Mouse (Mus musculus): ENCODE data around the gene Adamts18. TPM values are rescaled to one million over a fixed set of nuclear protein-coding genes. Genes with fewer than 3 reads are reported as not detected.

Gene Adamts18
- total and polyA plus RNA-seq, 2 experiments from 2014 or later: 4.0 to 6.2 TPM

DNA sequence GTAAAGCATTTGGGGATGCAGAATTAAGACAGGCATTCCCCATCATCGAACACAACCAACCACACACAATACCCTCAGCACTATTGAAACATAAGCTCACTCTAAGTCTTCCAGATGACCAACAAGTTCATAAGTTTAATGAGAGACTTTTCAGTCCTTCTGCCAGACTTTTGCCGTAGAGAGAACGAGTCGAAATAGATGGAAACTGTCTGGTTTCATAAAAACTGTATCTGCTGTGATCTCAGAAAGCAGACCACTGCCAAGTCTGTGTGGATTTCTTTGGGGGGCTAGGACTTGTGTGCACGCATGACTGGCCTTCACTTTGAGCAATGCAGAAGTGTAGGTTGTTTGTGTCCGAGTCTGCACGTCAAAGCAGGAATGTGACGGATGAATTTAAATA lies 123.2 kb downstream of the Adamts18 start:
- H3K9me3 ChIP-seq (ENCODE audit: low read length): no peaks in the 10 kb centered on the region
- no peak overlapping the region for H3K27ac ChIP-seq
- H3K4me3 ChIP-seq (ENCODE audit: low read length): no peak overlapping the region
- no peaks in the 10 kb centered on the region; the same call in 1 of the 2 replicates for H3K4me1 ChIP-seq (ENCODE audit: insufficient read depth, low read length)
- WGBS: 62% methylated on average over 8 of the region's 8 CpGs
- no peaks in the 10 kb centered on the region for H3K36me3 ChIP-seq (ENCODE audit: insufficient read depth, low read length)
- H3K27me3 ChIP-seq (ENCODE audit: insufficient read depth, low read length): no peaks in the 10 kb centered on the region
- DNase-seq (ENCODE audit: low spot score) (no peak), ATAC-seq (no peak)
- H3K9ac ChIP-seq (replicated peaks; ENCODE audit: low read length): no peak overlapping the region
- TF ChIP-seq CTCF (IDR thresholded peaks at IDR 0.05; ENCODE audit: low read depth): no peak
- no peak overlapping the region for H3K4me2 ChIP-seq (ENCODE audit: low read depth, low read length)

DNA sequence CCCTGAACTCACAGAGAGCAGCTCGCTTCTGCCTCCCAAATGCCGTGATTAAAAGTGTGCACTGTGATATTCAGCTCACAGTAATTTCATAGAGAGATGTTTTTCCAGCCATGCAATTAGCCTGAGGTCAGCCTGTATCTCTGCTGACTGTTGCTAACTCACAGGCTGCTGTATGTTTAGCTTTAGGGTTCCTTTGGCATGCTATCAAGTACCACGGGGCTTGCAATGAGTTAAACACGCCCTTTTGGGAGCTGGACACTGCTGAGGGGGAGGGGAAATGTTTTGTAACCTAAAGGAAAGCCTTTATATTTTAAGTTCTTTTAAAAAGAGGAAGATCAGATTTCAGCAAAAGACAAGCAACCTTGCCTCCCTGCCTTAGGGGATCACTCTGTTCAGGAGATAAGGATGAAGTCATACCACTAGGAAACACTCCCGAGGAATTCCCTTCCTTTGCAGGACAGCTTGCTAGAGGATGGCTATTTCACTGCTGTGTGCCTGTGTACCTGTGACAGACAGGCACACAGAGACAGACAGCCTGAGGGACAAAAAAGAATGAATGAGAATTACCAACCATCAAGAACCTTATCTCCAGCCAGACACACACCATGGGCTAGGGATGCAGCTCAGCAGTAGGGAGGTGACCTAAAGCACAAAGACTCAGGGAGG lies 124.5 kb downstream of the Adamts18 start:
- H3K9me3 ChIP-seq (ENCODE audit: low read length): no peaks in the 10 kb centered on the region
- no peak for DNase-seq (ENCODE audit: low spot score)

DNA sequence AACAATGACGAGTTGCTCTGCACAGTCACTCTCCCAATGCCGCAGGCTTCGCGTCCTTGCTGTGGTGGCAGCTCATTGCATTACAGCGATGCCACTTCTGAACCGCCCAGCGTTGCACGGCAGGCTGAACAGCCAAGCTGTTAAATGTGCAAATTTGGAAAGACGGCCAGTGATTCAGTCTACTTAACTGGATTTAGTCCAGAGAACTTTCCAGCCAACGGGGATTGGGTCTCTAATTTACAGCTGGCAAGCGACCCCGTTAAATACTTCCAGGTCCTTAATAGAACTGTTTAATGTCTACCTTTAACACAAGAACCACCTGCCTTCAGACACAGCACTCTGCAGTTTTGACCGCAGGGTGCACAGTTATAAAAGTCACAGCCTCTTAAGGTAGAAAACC lies 127.1 kb downstream of the Adamts18 start:
- Histone ChIP-seq H3K27ac (no peak overlapping the region), H3K4me3 (ENCODE audit: low read length) (no peak overlapping the region), H3K4me1 (ENCODE audit: insufficient read depth, low read length) (no peaks in the 10 kb centered on the region; the same call in 1 of the 2 replicates), H3K9me3 (ENCODE audit: low read length) (no peaks in the 10 kb centered on the region), H3K4me2 (ENCODE audit: low read depth, low read length) (no peak overlapping the region), H3K9ac (replicated peaks; ENCODE audit: low read length) (no peak overlapping the region), H3K36me3 (ENCODE audit: insufficient read depth, low read length) (no peaks in the 10 kb centered on the region), H3K27me3 (ENCODE audit: insufficient read depth, low read length) (no peaks in the 10 kb centered on the region)
- TF ChIP-seq CTCF (IDR thresholded peaks at IDR 0.05; ENCODE audit: low read depth): no peak
- DNase-seq (ENCODE audit: low spot score) (peak; percentile 31), ATAC-seq (no peak)
- 58% methylated on average over 13 of the region's 13 CpGs for WGBS

More for the DNA sequence above, 124.5 kb downstream of the Adamts18 start:
- H3K27ac ChIP-seq: no peak overlapping the region
- no peaks in the 10 kb centered on the region for H3K36me3 ChIP-seq (ENCODE audit: insufficient read depth, low read length)
- no peak for TF ChIP-seq CTCF (IDR thresholded peaks at IDR 0.05; ENCODE audit: low read depth)
- no peak overlapping the region for H3K9ac ChIP-seq (replicated peaks; ENCODE audit: low read length)
- no peaks in the 10 kb centered on the region for H3K27me3 ChIP-seq (ENCODE audit: insufficient read depth, low read length)
- no peaks in the 10 kb centered on the region; the same call in 1 of the 2 replicates for H3K4me1 ChIP-seq (ENCODE audit: insufficient read depth, low read length)
- H3K4me2 ChIP-seq (ENCODE audit: low read depth, low read length): no peak overlapping the region
- H3K4me3 ChIP-seq (ENCODE audit: low read length): no peak overlapping the region
- no peak for ATAC-seq
- WGBS: 56% methylated on average over 5 of the region's 5 CpGs

DNA sequence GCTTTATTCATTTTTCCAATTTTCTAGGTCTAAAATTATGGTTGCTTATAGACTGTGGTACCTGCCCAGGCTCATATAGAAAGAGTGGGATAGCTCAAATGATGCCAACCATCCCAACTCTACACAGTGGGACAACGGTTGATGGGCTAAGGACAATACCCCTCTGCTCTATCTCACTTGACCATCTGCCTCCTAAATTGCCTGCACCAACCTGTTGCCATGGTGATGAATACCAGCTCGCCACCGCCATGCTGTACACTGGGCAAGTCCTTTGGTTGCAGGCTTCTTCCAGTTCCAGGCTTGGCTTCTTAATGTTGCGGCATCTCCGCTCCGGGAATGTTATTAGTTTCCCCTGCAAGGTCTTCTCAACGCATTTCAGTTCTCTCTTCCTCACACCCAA lies 143.6 kb downstream of the Adamts18 start:
- Histone ChIP-seq H3K4me3 (ENCODE audit: low read length) (no peak overlapping the region), H3K9ac (replicated peaks; ENCODE audit: low read length) (no peak overlapping the region), H3K4me1 (ENCODE audit: insufficient read depth, low read length) (no peaks in the 10 kb centered on the region), H3K9me3 (ENCODE audit: low read length) (no peaks in the 10 kb centered on the region), H3K27ac (no peak overlapping the region), H3K36me3 (ENCODE audit: insufficient read depth, low read length) (no peaks in the 10 kb centered on the region), H3K4me2 (ENCODE audit: low read depth, low read length) (no peak overlapping the region), H3K27me3 (ENCODE audit: insufficient read depth, low read length) (no peaks in the 10 kb centered on the region)
- 38% methylated on average over 7 of the region's 7 CpGs for WGBS
- DNase-seq (ENCODE audit: low spot score) (peak; percentile 36), ATAC-seq (peak; percentile 62)
- no peak for TF ChIP-seq CTCF (IDR thresholded peaks at IDR 0.05; ENCODE audit: low read depth)

DNA sequence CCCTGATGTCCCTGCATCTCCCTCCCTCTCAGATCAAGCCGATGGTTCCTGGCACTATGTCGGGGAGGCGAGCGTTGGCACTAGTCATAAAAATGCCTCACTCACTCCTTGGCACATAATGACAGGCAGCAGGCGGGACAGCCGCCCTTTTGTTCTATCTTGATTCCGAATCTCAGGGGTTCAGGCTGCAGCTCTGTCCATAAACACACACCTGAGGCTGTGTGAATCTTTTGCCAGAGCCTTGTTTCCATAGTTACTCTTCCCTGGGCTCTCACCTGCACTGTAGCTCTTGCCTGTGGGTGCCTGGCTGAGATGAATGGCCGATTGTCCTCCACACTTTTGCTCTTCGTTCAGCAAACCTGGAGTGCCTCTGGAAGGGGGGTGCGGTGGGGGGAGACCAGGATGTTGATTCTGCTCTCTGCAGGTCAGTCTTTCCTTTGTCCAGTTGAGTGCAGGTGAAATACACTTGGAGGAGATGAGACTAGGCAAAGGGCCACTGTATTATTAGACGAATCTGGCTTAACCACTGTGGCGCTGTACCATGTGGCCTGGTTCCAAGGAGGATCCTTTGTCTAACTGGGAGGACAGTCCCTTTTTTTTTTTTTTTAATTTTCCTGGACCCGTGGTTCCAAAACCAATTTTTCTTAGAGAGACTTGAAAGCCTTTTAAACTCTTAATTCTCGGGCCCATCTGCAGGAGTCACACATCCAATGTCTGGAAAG lies 156.8 kb downstream of the Adamts18 start:
- no peak for TF ChIP-seq CTCF (IDR thresholded peaks at IDR 0.05; ENCODE audit: low read depth)
- Histone ChIP-seq H3K4me1 (ENCODE audit: insufficient read depth, low read length) (peaks cover 8% of the 10 kb centered on the region; the same call in 1 of the 2 replicates), H3K27me3 (ENCODE audit: insufficient read depth, low read length) (no peaks in the 10 kb centered on the region), H3K4me2 (ENCODE audit: low read depth, low read length) (peak overlapping the region; percentile 13; the same call in 1 of the 2 replicates), H3K4me3 (ENCODE audit: low read length) (no peak overlapping the region), H3K27ac (peak overlapping the region; percentile 60; the same call in 1 of the 2 replicates), H3K9me3 (ENCODE audit: low read length) (no peaks in the 10 kb centered on the region), H3K36me3 (ENCODE audit: insufficient read depth, low read length) (no peaks in the 10 kb centered on the region), H3K9ac (replicated peaks; ENCODE audit: low read length) (no peak overlapping the region)
- DNase-seq (ENCODE audit: low spot score) (peak; percentile 53), ATAC-seq (peak; percentile 74)
- 40% methylated on average over 14 of the region's 14 CpGs for WGBS

DNA sequence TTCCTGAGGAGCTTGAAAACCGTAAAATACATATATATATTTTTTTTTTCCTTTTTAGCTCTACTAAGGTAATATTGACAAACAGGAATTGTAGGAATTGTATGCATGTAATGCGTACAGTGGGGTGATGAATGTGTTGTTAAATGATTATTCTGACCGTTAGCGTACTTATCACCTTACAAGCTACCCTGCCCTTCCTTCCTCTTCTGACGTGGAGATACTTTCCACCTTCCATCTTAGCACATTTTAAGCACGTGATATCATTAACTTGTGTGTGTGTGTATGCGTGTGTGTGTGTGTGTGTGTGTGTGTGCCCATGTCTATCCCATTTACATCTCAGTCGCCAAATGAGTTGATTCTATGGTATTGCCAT lies 160.0 kb downstream of the Adamts18 start:
- Histone ChIP-seq H3K4me1 (ENCODE audit: insufficient read depth, low read length) (peaks cover 8% of the 10 kb centered on the region; the same call in 1 of the 2 replicates), H3K4me3 (ENCODE audit: low read length) (no peak overlapping the region), H3K9me3 (ENCODE audit: low read length) (no peaks in the 10 kb centered on the region), H3K36me3 (ENCODE audit: insufficient read depth, low read length) (no peaks in the 10 kb centered on the region), H3K4me2 (ENCODE audit: low read depth, low read length) (peak overlapping the region; percentile 31), H3K27ac (no peak overlapping the region), H3K27me3 (ENCODE audit: insufficient read depth, low read length) (no peaks in the 10 kb centered on the region), H3K9ac (replicated peaks; ENCODE audit: low read length) (no peak overlapping the region)
- WGBS: 71% methylated on average over 8 of the region's 8 CpGs
- ATAC-seq (no peak), DNase-seq (ENCODE audit: low spot score) (no peak)
- no peak for TF ChIP-seq CTCF (IDR thresholded peaks at IDR 0.05; ENCODE audit: low read depth)
